Mouse (Mus musculus): Measurements from ENCODE around the gene Zic2.
A peak's percentile ranks its signal among the peaks of the same experiment; 100 is the strongest.
"Not testable (repeated sequence)": the region's sequence is repeated elsewhere in the genome, so short reads cannot be mapped to it uniquely, and the experiment has no call there.

Gene Zic2

GRCm38 (mm10) chr14:122474891-122475556, at the start of gene Zic2:
Gene Zic2, plus strand, starts transcription at chr14:122475435.
- DNase-seq = no peak

DNA sequence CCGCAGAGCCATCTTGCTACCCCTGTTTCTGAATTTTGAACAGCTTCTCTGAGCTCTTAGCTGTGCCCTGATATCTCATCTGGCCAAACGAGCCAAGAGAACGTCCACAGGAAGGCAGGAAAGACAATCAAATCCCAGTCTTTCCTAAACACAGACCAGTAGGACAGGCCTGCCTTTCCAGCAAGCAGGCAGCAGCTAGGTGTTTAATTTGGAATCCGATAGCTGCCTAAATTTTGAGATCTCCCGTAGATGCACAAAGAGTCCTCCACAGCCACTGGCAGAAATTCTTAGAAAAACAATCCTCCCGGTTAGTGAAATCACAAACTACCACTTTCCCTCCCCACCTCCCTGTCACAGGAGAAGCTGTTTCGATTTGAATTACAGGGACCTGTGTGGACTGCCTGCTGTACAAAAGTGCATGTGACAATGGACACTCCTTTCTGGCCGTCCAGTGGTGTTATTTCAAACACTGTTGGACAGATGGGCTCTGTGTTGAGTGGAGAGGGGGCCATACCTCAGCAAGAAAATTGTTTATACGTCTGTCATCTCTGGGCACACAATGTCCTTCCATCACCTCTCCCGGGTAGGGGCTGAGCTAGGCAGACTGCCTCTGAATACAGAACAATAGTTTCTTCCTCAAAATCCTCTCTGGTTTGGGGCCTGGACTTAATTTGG, 48.6 kb upstream of the Zic2 start:
- no peak for DNase-seq

GRCm38 (mm10) chr14:122427204-122427560, 48.1 kb upstream of the Zic2 start:
- no peak for DNase-seq

DNA sequence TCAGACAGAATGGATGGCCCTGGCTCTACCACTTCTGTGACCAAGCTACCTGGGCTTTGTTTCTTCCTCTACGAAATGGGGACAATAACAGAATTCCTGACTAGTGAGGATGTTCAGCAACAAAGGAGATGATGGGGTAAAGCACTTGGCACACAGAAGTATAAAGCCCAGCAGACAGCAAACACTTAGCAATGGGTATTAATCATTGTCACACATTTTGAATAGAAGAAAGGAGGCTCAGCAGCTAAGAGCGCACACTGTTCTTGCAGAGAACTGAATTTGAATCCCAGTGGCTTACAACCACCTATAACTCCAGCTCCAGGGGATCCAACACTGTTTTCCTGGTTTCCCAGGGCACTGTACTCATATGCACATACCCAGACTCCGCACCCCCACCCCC, 47.6 kb upstream of the Zic2 start:
- DNase-seq = no peak

- no peak for DNase-seq
Observed at GRCm38 (mm10) chr14:122432558-122432957, 42.7 kb upstream of the Zic2 start.

DNA sequence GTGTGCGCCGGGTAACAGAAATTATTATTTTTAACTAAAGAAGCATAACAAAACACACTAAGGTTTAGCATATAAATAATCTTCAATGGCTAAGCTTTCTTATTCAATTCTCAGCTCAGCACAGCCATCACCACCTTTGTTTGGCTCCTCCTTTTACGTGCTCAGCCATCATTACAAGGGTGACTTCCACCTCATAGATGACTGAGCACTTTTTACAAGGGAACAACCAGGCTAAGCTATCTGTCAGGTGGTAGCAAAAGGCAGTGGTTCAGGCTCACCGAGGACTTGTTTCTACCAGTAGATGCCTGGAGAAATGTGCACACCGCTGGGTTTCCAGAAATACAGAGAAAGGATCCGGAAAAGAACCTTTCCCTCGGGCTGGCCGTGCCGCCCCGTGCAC, 41.2 kb upstream of the Zic2 start:
- DNase-seq = no peak

GRCm38 (mm10) chr14:122436850-122437249, 38.4 kb upstream of the Zic2 start:
- no peak for DNase-seq

GRCm38 (mm10) chr14:122449601-122450495, 25.4 kb upstream of the Zic2 start:
- no peak for DNase-seq

- DNase-seq = peak; percentile 63
Observed at GRCm38 (mm10) chr14:122450496-122451382, 24.5 kb upstream of the Zic2 start, which contains the start of gene Gm5089. Gene Gm5089, minus strand, starts transcription at chr14:122451115.

GRCm38 (mm10) chr14:122451551-122452145, 23.6 kb upstream of the Zic2 start:
- DNase-seq = no peak

DNA sequence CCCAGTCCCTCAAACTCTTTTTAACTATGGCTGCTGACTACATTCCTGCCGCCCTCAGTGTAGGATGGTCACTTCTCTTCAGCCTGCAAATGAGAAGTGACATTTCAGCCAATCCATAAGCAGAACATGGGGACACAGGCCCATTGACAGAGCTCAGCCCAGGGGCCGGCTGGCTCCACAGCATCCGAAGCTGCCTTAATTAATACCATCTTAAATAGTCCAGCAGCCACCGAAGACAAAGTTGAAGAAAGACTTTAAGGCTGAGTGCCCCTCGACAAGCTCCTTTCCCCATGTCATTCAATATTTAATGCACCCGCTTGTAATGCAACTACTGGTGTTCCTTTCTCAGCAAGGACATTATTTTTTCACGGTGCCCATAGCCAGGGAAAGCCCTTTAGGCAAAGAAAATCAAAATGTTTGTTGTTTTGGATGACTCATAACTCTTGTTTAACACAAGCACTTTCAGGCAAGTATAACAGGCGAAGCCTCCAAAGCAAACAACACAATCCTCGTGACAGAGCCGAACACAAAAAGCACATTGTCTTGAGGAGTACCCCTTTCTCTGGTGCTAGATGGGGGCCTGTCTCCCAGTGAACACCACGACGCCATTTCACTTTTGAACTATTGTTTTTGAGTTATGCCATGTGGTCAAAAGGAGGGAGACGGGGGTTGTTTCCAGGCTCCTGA, 22.4 kb upstream of the Zic2 start:
- DNase-seq = no peak

- DNase-seq = peak; percentile 62
Observed at GRCm38 (mm10) chr14:122453388-122453995, 21.7 kb upstream of the Zic2 start.

DNA sequence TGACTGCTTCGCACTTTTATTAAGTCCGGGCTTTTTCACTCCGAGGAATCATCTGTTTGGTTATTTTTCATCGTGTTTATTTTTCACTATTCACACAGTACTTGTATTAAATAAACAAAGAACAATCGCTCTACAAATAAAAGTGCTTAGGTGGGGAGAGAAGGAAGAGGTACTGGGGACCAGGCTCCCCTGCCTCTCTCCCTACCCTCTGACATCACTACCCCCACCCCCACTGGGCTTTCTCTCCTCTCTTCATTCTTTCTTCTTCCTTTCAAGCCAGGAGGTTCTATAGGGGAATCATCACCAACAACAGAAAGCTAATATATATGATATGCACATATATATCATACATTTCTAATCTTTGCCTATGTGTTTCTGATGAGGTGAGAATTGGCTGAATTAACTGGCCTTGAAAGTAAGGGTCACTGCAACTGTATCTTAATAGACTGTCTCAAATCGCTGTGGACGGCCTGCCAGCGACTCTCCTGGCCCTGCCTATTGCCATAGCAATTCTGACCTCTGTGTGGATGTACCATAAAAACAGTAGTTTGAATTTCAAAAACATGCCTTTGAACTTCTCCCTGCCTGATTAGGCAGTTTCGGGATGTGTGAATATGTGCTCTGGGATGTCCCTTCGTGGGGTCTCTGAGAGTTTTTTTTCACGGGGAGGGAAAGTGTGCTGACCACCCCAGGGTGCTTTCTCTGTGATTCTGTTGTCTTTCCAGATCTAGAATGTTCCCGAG, 21.1 kb upstream of the Zic2 start:
- no peak for DNase-seq

DNA sequence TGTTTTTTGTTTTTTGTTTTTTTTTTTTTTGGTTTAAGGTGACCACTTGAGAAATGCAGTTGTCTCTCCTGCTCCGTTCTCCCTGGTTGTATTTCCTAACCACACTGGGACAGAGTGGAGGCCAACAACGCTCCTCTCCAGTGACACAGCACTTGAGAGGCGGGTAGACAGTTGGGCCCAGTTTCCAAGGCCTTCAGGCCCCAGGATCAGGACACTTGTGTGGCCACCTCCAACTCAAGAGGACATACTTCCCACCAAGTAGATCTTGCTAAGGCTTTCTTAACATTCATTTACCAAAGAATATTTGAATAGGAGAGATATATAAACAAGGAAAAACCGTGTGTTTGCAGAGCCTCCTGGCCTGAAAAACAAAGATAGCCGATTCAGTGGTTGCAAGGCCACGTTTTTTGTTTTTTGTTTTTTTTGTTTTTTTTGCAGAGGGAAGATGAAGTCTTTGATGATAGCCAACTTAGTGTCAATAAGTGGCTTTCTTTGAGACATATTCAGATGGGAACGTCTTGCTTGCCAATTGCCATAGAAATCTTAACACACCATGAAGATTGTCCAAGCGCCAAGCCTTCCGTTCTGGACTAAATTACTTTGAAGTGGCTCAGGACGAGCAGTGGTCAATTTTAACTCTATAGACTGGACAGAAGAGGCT, 20.2 kb upstream of the Zic2 start:
- no peak for DNase-seq

GRCm38 (mm10) chr14:122455562-122455958, 19.7 kb upstream of the Zic2 start:
- no peak for DNase-seq

GRCm38 (mm10) chr14:122459332-122459731, 15.9 kb upstream of the Zic2 start:
- not testable (repeated sequence) for DNase-seq

DNA sequence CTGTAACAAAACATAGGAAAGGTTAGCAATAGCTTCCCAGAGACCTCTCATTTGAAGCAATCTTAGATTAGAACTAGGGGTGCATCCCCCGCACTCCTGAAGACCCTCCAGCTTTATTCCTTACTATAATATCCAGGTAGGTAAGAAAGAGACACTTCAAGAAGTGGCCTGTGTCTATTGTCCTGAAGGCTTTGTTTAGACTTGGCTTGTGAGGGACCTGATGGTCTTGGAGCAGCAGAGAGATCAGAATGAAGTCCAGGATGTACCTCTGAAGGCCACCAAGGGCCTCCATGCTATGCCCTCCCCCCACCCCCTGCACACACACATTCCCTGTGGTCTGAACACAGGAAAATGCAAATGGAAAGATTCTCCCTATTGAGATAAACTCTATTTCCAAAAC, 15.5 kb upstream of the Zic2 start:
- no peak for DNase-seq

DNA sequence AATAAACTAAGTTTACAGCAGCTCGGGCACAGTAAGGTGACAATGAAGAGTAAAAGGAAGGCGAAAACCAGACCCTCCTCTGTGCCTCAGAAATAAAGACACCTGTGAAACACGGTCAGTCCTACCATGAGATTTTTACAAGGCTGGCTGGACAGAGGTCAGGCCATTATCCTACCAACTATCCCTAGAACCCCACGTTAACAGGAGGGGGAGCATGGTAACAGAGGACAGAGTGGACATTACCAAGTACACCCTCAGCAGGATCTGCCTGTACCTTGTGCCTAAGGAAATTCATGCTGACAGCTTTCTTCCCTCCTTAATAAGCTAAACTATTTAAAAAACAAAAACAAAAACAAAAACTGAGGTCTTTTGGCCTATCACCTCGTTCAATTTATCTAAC, 15.0 kb upstream of the Zic2 start:
- DNase-seq = no peak

- DNase-seq = no peak
Observed at GRCm38 (mm10) chr14:122461500-122461899, 13.7 kb upstream of the Zic2 start.

DNA sequence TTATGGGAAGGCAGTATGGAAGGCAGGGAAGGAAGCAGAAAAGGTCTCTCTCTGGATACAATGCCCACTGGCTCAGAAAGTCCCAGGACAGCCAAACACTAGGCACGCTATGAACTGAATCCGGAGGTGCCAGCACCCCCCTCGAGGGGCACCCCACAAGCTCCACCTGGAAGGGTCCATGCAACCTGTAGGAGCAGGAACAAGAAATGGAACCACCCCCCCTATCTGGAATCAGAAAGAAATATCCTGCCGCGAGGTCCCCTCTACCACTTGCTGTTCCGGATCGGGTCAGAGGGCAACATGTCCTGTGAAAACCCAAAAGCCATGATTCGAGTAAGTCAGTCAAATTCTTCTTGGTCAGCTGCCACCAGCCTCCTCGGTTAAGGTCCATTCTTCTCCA, 13.3 kb upstream of the Zic2 start:
- DNase-seq = no peak

All from lung, postnatal 36 days (tissue).